Mouse (Mus musculus) MEL (cell line): ENCODE data around the gene Nfx1. TPM values are rescaled to one million over a fixed set of nuclear protein-coding genes. Genes with fewer than 3 reads are reported as not detected.

Source experiments
- DNase-seq: peaks from one replicate; pipeline ENCODE4 v3.0.0; 2011; ENCODE audit warnings: low read depth, low spot score
- H3K27ac ChIP-seq: 2 replicates; pipeline ENCODE4 v1.5.1; 2012; ENCODE audit warnings: low read depth, mild to moderate bottlenecking, control low read depth, low read length, moderate library complexity; ENCODE audit not compliant: control insufficient read depth
- H3K27me3 ChIP-seq, 2 experiments: fragments of 150-350 bp in 1 of 2; sonication (generic) in 1 of 2; 2 replicates each; pipeline ENCODE4 v1.6.1; 2012; ENCODE audit warnings: low read length in 2 of 2, mild to moderate bottlenecking in 2 of 2, improper control_type of control experiment in 1 of 2, moderate library complexity in 1 of 2; ENCODE audit not compliant: insufficient read depth in 2 of 2, control insufficient read depth in 1 of 2
- H3K36me3 ChIP-seq, 2 experiments: 2 replicates each; pipeline ENCODE4 v1.6.1; 2012 to 2014; ENCODE audit warnings: low read length in 2 of 2, improper control_type of control experiment in 1 of 2, inconsistent platforms in 1 of 2, mild to moderate bottlenecking in 1 of 2; ENCODE audit not compliant: insufficient read depth in 2 of 2, control insufficient read depth in 1 of 2
- H3K4me1 ChIP-seq, 2 experiments: fragments of 150-350 bp in 1 of 2; sonication (generic) in 1 of 2; 2 replicates each; pipeline ENCODE4 v1.6.1; 2012; ENCODE audit warnings: low read length in 2 of 2, improper control_type of control experiment in 1 of 2, mild to moderate bottlenecking in 1 of 2; ENCODE audit not compliant: insufficient read depth in 2 of 2, control insufficient read depth in 1 of 2
- H3K4me3 ChIP-seq, 2 experiments: fragments of 150-350 bp in 1 of 2; sonication (generic) in 1 of 2; 2 replicates each; pipeline ENCODE4 v1.5.1; 2012; ENCODE audit warnings: low read depth in 2 of 2, low read length in 2 of 2, mild to moderate bottlenecking in 2 of 2, moderate library complexity in 2 of 2, control low read depth in 1 of 2, improper control_type of control experiment in 1 of 2; ENCODE audit not compliant: control insufficient read depth in 1 of 2, insufficient read depth in 1 of 2
- H3K79me2 ChIP-seq: 2 replicates; pipeline ENCODE4 v1.6.1; 2012; ENCODE audit warnings: mild to moderate bottlenecking, low read length, moderate library complexity; ENCODE audit not compliant: control insufficient read depth, poor library complexity, insufficient read depth
- H3K9ac ChIP-seq: 2 replicates; pipeline ENCODE4 v1.6.1; 2012; ENCODE audit warnings: low read depth, mild to moderate bottlenecking, control low read depth, low read length, moderate library complexity; ENCODE audit not compliant: control insufficient read depth, poor library complexity, severe bottlenecking
- H3K9me3 ChIP-seq: fragments of 150-350 bp; sonication (generic); replicated peaks from 2 replicates; pipeline ENCODE4 v1.6.1; 2012; ENCODE audit warnings: mild to moderate bottlenecking, low read length, improper control_type of control experiment, moderate library complexity; ENCODE audit not compliant: insufficient read depth
- CHD1 ChIP-seq: IDR thresholded peaks from 2 replicates; pipeline ENCODE4 v1.6.1; 2012; ENCODE audit warnings: low read depth, mild to moderate bottlenecking, inconsistent platforms, low read length, improper control_type of control experiment
- CHD2 ChIP-seq: IDR thresholded peaks from 2 replicates; pipeline ENCODE4 v1.6.1; 2011; ENCODE audit warnings: low read length, improper control_type of control experiment
- CTCF ChIP-seq, 3 experiments: IDR thresholded peaks in 2 of 3; conservative IDR thresholded peaks in 1 of 3; 2 replicates each; pipeline ENCODE4 v1.5.1; 2011 to 2012; ENCODE audit warnings: low read length in 3 of 3, low read depth in 2 of 3, mild to moderate bottlenecking in 2 of 3, improper control_type of control experiment in 1 of 3, inconsistent platforms in 1 of 3, mixed read lengths in 1 of 3, moderate library complexity in 1 of 3; ENCODE audit not compliant: control insufficient read depth in 1 of 3, insufficient read depth in 1 of 3, poor library complexity in 1 of 3, severe bottlenecking in 1 of 3
- EP300 ChIP-seq, 2 experiments: IDR thresholded peaks; 2 replicates each; pipeline ENCODE4 v1.6.1; 2011; ENCODE audit warnings: improper control_type of control experiment in 2 of 2, low read length in 2 of 2, low read depth in 1 of 2, mild to moderate bottlenecking in 1 of 2
- ETS1 ChIP-seq: IDR thresholded peaks from 2 replicates; pipeline ENCODE4 v1.6.1; 2012; ENCODE audit warnings: low read depth, mild to moderate bottlenecking, inconsistent platforms, low read length, improper control_type of control experiment, moderate library complexity
- GATA1 ChIP-seq: IDR thresholded peaks from 2 replicates; pipeline ENCODE4 v1.6.1; 2011; ENCODE audit warnings: low read depth, low read length, improper control_type of control experiment
- MAFK ChIP-seq: IDR thresholded peaks from 2 replicates; pipeline ENCODE4 v1.6.1; 2011; ENCODE audit warnings: low read depth, mild to moderate bottlenecking, low read length, improper control_type of control experiment, borderline replicate concordance
- MAX ChIP-seq: IDR thresholded peaks from 2 replicates; pipeline ENCODE4 v1.6.1; 2011; ENCODE audit warnings: low read length, improper control_type of control experiment
- MYB ChIP-seq: IDR thresholded peaks from 2 replicates; pipeline ENCODE4 v1.6.1; 2011; ENCODE audit warnings: mild to moderate bottlenecking, low read depth, low read length, improper control_type of control experiment
- MYC ChIP-seq: IDR thresholded peaks from 2 replicates; pipeline ENCODE4 v1.6.1; 2011; ENCODE audit warnings: low read depth, mild to moderate bottlenecking, low read length, improper control_type of control experiment, moderate library complexity
- NRF1 ChIP-seq: IDR thresholded peaks from 2 replicates; pipeline ENCODE4 v1.6.1; 2014; ENCODE audit warnings: low read depth, mild to moderate bottlenecking, inconsistent platforms, low read length, improper control_type of control experiment, moderate library complexity; ENCODE audit not compliant: poor library complexity, insufficient read depth, severe bottlenecking
- POLR2A ChIP-seq, 2 experiments: IDR thresholded peaks; 2 replicates each; pipeline ENCODE4 v1.6.1; 2011 to 2012; ENCODE audit warnings: low read length in 2 of 2, mild to moderate bottlenecking in 2 of 2, control low read depth in 1 of 2, improper control_type of control experiment in 1 of 2, low read depth in 1 of 2, moderate library complexity in 1 of 2; ENCODE audit not compliant: control insufficient read depth in 1 of 2, insufficient read depth in 1 of 2, poor library complexity in 1 of 2
- POLR2AphosphoS5 ChIP-seq: IDR thresholded peaks from 2 replicates; pipeline ENCODE4 v1.6.1; 2012; ENCODE audit warnings: low read depth, borderline replicate concordance, mild to moderate bottlenecking, inconsistent platforms, low read length, moderate library complexity, mixed read lengths
- RCOR1 ChIP-seq: IDR thresholded peaks from 2 replicates; pipeline ENCODE4 v1.6.1; 2012; ENCODE audit warnings: low read depth, mild to moderate bottlenecking, inconsistent platforms, low read length, improper control_type of control experiment
- SIN3A ChIP-seq: IDR thresholded peaks from 2 replicates; pipeline ENCODE4 v1.6.1; 2012; ENCODE audit warnings: low read length, improper control_type of control experiment, inconsistent platforms
- TAL1 ChIP-seq: IDR thresholded peaks from 2 replicates; pipeline ENCODE4 v1.6.1; 2012; ENCODE audit warnings: mild to moderate bottlenecking, inconsistent platforms, low read length, moderate library complexity, mixed read lengths
- TCF12 ChIP-seq: IDR thresholded peaks from 2 replicates; pipeline ENCODE4 v1.6.1; 2014; ENCODE audit warnings: low read depth, mild to moderate bottlenecking, inconsistent platforms, low read length, improper control_type of control experiment, moderate library complexity
- USF1 ChIP-seq: IDR thresholded peaks from 2 replicates; pipeline ENCODE4 v1.6.1; 2014; ENCODE audit warnings: low read depth, mild to moderate bottlenecking, inconsistent platforms, low read length, improper control_type of control experiment, moderate library complexity
- USF2 ChIP-seq, 2 experiments: IDR thresholded peaks; 2 replicates each; pipeline ENCODE4 v1.6.1; 2011 to 2012; ENCODE audit warnings: improper control_type of control experiment in 2 of 2, low read length in 2 of 2, borderline replicate concordance in 1 of 2, inconsistent platforms in 1 of 2, low read depth in 1 of 2, mild to moderate bottlenecking in 1 of 2; ENCODE audit not compliant: insufficient read depth in 1 of 2
- ZKSCAN1 ChIP-seq: IDR thresholded peaks from 2 replicates; pipeline ENCODE4 v1.6.1; 2012; ENCODE audit warnings: low read depth, mild to moderate bottlenecking, inconsistent platforms, low read length, improper control_type of control experiment, moderate library complexity
- ZMIZ1 ChIP-seq: IDR thresholded peaks from 2 replicates; pipeline ENCODE4 v1.6.1; 2012; ENCODE audit warnings: low read depth, mild to moderate bottlenecking, inconsistent platforms, low read length, improper control_type of control experiment, moderate library complexity
- ZNF384 ChIP-seq: IDR thresholded peaks from 2 replicates; pipeline ENCODE4 v1.6.1; 2012; ENCODE audit warnings: low read depth, mild to moderate bottlenecking, inconsistent platforms, low read length, improper control_type of control experiment
- polyA plus RNA-seq, 2 experiments: library from polyadenylated mRNA; stranded (reverse) in 1 of 2; unstranded in 1 of 2; fragments of >175 nt in 1 of 2; fragments of >200 nt in 1 of 2; gene quantifications; 2 replicates each; pipeline versions ENCODE4 v1.2.1 to v1.2.4; 2012; ENCODE audit warnings: low replicate concordance in 2 of 2, low read depth in 1 of 2; ENCODE audit not compliant: insufficient read length in 2 of 2, insufficient read depth in 1 of 2, missing spikeins in 1 of 2
- total RNA-seq: library from RNA; depleted of rRNA; stranded (reverse); fragments of 300-350 nt; gene quantifications from 2 replicates; pipeline ENCODE4 v1.2.3, GENCODE M21; 2012

Gene Nfx1
- total and polyA plus RNA-seq, 3 experiments = 54.9 to 72.6 TPM; not detected in 1

GRCm38 (mm10) chr4:41000842-41001639 lies 30.3 kb downstream of the Nfx1 start:
- H3K9ac ChIP-seq = no peak overlapping the region
- DNase-seq = peak; percentile 39
- TF ChIP-seq CHD1 (no peak), NRF1 (no peak), CTCF (IDR thresholded peaks at IDR 0.05 in 2 of 3, conservative IDR thresholded peaks at IDR 0.05 in 1 of 3; ENCODE audit: control insufficient read depth in 1 of 3, insufficient read depth in 1 of 3, low read depth in 2 of 3, low read length in 3 of 3, poor library complexity in 1 of 3, severe bottlenecking in 1 of 3) (peak; percentile 17 to 31 (median 21); a peak in 2 of 6 replicates), ZMIZ1 (no peak), CHD2 (no peak), USF2 (IDR thresholded peaks at IDR 0.05; ENCODE audit: borderline replicate concordance in 1 of 2, insufficient read depth in 1 of 2, low read depth in 1 of 2, low read length in 2 of 2) (no peak), MYC (no peak), ZNF384 (peak; percentile 83), MAX (no peak)

DNA sequence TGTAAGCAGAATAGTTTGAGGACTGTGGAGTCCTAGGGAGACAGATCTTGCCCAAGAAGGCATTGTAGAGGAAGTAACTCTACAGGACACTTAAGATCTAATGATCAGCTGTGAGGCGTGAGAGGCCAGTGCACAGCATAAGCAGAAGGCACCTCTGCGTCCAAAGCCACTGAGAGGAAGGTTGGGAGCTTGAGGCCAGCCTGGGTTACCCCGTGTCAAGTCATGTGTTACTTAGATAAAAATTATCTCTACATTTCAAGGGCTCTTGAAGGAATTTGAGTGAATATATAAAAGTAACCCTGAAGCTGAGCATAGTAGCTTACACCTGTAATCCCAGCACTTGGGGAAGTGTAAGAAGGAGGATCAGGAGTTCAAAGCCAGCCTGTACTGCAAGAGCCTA lies 42.6 kb downstream of the Nfx1 start:
- Histone ChIP-seq H3K9ac (no peak overlapping the region), H3K9me3 (no peaks in the 10 kb centered on the region), H3K36me3 (peaks cover 15 to 22% of the 10 kb centered on the region in 2 experiments), H3K27ac (no peak overlapping the region), H3K4me3 (no peak overlapping the region), H3K4me1 (peaks cover 2 to 6% of the 10 kb centered on the region in 2 experiments; a peak in 2 of 4 replicates), H3K79me2 (no peaks in the 10 kb centered on the region), H3K27me3 (no peaks in the 10 kb centered on the region)
- TF ChIP-seq EP300 (IDR thresholded peaks at IDR 0.05; ENCODE audit: low read depth in 1 of 2, low read length in 2 of 2) (peak; percentile 31 to 42; a peak in 2 of 4 replicates), ZKSCAN1 (no peak), CTCF (IDR thresholded peaks at IDR 0.05 in 2 of 3, conservative IDR thresholded peaks at IDR 0.05 in 1 of 3; ENCODE audit: control insufficient read depth in 1 of 3, insufficient read depth in 1 of 3, low read depth in 2 of 3, low read length in 3 of 3, poor library complexity in 1 of 3, severe bottlenecking in 1 of 3) (no peak), CHD1 (no peak), MAFK (no peak), MYC (no peak), SIN3A (no peak), USF1 (peak; percentile 58; the same call in 1 of the 2 replicates), TCF12 (no peak), MYB (no peak), TAL1 (0 out of 2 replicates have a peak, but pooled peaks have one; percentile 17), RCOR1 (no peak), ETS1 (peak; percentile 47; the same call in 1 of the 2 replicates), MAX (no peak; the same call in 1 of the 2 replicates), POLR2AphosphoS5 (no peak), GATA1 (peak; percentile 54), POLR2A (IDR thresholded peaks at IDR 0.05; ENCODE audit: control insufficient read depth in 1 of 2, insufficient read depth in 1 of 2, low read depth in 1 of 2, low read length in 2 of 2, poor library complexity in 1 of 2) (peak in 1 of 2 experiments; percentile 32; a peak in 1 of 4 replicates)
- DNase-seq = peak; percentile 67

More at GRCm38 (mm10) chr4:41000842-41001639, 30.3 kb downstream of the Nfx1 start:
- Histone ChIP-seq H3K4me3 (no peak overlapping the region), H3K4me1 (no peaks in the 10 kb centered on the region; a peak in 1 of 4 replicates), H3K79me2 (peaks cover 1% of the 10 kb centered on the region; the same call in 1 of the 2 replicates), H3K27me3 (no peaks in the 10 kb centered on the region), H3K36me3 (peaks cover 4 to 60% of the 10 kb centered on the region in 2 experiments), H3K9me3 (no peaks in the 10 kb centered on the region), H3K27ac (no peak overlapping the region)
